Mouse (Mus musculus) midbrain, embryonic 14.5 days (tissue): ENCODE data around the gene Rac3. TPM values are rescaled to one million over a fixed set of nuclear protein-coding genes. Genes with fewer than 3 reads are reported as not detected.

Source experiments
- ATAC-seq: fragments of 200-750 bp; cut with Nextera tagmentation; 2 replicates; pipeline ENCODE4 v1.8.0; 2017; ENCODE audit warnings: moderate number of reproducible peaks, moderate library complexity; ENCODE audit not compliant: low FRiP score, low TSS enrichment
- DNase-seq: peaks from one replicate; pipeline ENCODE4 v3.0.0-alpha.2; 2015
- H3K27ac ChIP-seq: fragments of 300-500 bp; sonication (generic); replicated peaks from 2 replicates; pipeline ENCODE4 v1.5.1; 2014; ENCODE audit warnings: mild to moderate bottlenecking, low read depth, low read length, moderate library complexity
- H3K27me3 ChIP-seq: fragments of 300-500 bp; sonication (generic); 2 replicates; pipeline ENCODE4 v1.6.1; 2014; ENCODE audit warnings: low read length, control low read depth, mixed read lengths; ENCODE audit not compliant: control insufficient read depth, insufficient read depth
- H3K36me3 ChIP-seq: fragments of 300-500 bp; sonication (generic); 2 replicates; pipeline ENCODE4 v1.6.1; 2014; ENCODE audit warnings: low read length, control low read depth; ENCODE audit not compliant: control insufficient read depth, insufficient read depth
- H3K4me1 ChIP-seq: fragments of 300-500 bp; sonication (generic); 2 replicates; pipeline ENCODE4 v1.6.1; 2014; ENCODE audit warnings: mild to moderate bottlenecking, antibody characterized with exemption, low read length, control low read depth; ENCODE audit not compliant: control insufficient read depth, insufficient read depth
- H3K4me2 ChIP-seq: fragments of 300-500 bp; sonication (generic); 2 replicates; pipeline ENCODE4 v1.6.1; 2014; ENCODE audit warnings: mild to moderate bottlenecking, low read length, moderate library complexity
- H3K4me3 ChIP-seq: fragments of 300-500 bp; sonication (generic); replicated peaks from 2 replicates; pipeline ENCODE4 v1.5.1; 2014; ENCODE audit warnings: low read depth, low read length
- H3K9ac ChIP-seq: fragments of 300-500 bp; sonication (generic); replicated peaks from 2 replicates; pipeline ENCODE4 v1.6.1; 2014; ENCODE audit warnings: mild to moderate bottlenecking, low read length, moderate library complexity
- H3K9me3 ChIP-seq: fragments of 300-500 bp; sonication (generic); 2 replicates; pipeline ENCODE4 v1.6.1; 2016; ENCODE audit warnings: low read length, control low read depth, mixed read lengths; ENCODE audit not compliant: control insufficient read depth
- WGBS: fragments of 180-500 bp; shearing (Covaris S2); extraction: QIAGEN DNeasy Blood & Tissue Kit; methylation state at CpG from one replicate; pipeline ENCODE4 v1.1.7; 2014; 5-methylcytosine and 5-hydroxymethylcytosine counted together
- polyA plus RNA-seq: library from polyadenylated mRNA; unstranded; fragments of >200 nt; fragmentation: Nextera tagmentation; extraction: Ambion mirVana; gene quantifications from 2 replicates; pipeline ENCODE4 v1.2.1, GENCODE M21; 2014

Rac3 gene
- polyA plus RNA-seq, 1 experiment from 2014 or later = 113 TPM

GRCm38 (mm10) chr11:120772749-120773148, 51.5 kb downstream of the Rac3 start:
- Histone ChIP-seq H3K4me2 (no peak overlapping the region), H3K4me3 (no peak overlapping the region), H3K9ac (no peak overlapping the region), H3K4me1 (no peaks in the 10 kb centered on the region), H3K27ac (no peak overlapping the region), H3K27me3 (no peaks in the 10 kb centered on the region), H3K36me3 (no peaks in the 10 kb centered on the region), H3K9me3 (no peaks in the 10 kb centered on the region)
- WGBS = 83% methylated on average over 3 of the region's 3 CpGs
- DNase-seq (no peak), ATAC-seq (no peak)

Other genes with a start within 250 kb of the Rac3 start
- gene Mrpl12, start 236.9 kb upstream of the Rac3 start, polyA plus RNA-seq = 113 and 151 TPM in 2 replicates
- gene Slc25a10, start 229.6 kb upstream of the Rac3 start, polyA plus RNA-seq = 23.6 and 28.4 TPM in 2 replicates
- gene Gcgr, start 190.8 kb upstream of the Rac3 start, polyA plus RNA-seq = 0.18 and 0.21 TPM in 2 replicates
- 268 and 318 TPM in 2 replicates for gene Mcrip1, start 171.7 kb upstream of the Rac3 start, polyA plus RNA-seq
- not detected in 2 replicates for gene Ppp1r27, start 170.3 kb upstream of the Rac3 start, polyA plus RNA-seq
- gene P4hb, start 148.2 kb upstream of the Rac3 start, polyA plus RNA-seq = 241 and 300 TPM in 2 replicates
- 353 and 438 TPM in 2 replicates for gene Arhgdia, start 139.8 kb upstream of the Rac3 start, polyA plus RNA-seq
- 277 and 282 TPM in 2 replicates for gene Alyref, start 123.1 kb upstream of the Rac3 start, polyA plus RNA-seq
- gene Anapc11, start 123.0 kb upstream of the Rac3 start, polyA plus RNA-seq = 210 and 266 TPM in 2 replicates
- gene Npb, start 113.0 kb upstream of the Rac3 start, polyA plus RNA-seq = 0.77 and 0.82 TPM in 2 replicates
- gene Pcyt2, start 103.5 kb upstream of the Rac3 start, polyA plus RNA-seq = 148 and 181 TPM in 2 replicates
- 38.4 and 39.5 TPM in 2 replicates for gene Sirt7, start 96.2 kb upstream of the Rac3 start, polyA plus RNA-seq
- gene Mafg, start 87.9 kb upstream of the Rac3 start, polyA plus RNA-seq = 37.4 and 42.5 TPM in 2 replicates
- gene Pycr1, start 77.7 kb upstream of the Rac3 start, polyA plus RNA-seq = 17.0 and 18.5 TPM in 2 replicates
- 0.51 and 1.5 TPM in 2 replicates for gene Myadml2, start 73.3 kb upstream of the Rac3 start, polyA plus RNA-seq
- gene Notum, start 60.3 kb upstream of the Rac3 start, polyA plus RNA-seq = 0.59 and 1.3 TPM in 2 replicates
- gene Aspscr1, start 48.5 kb upstream of the Rac3 start, polyA plus RNA-seq = 136 and 141 TPM in 2 replicates
- gene Cenpx, start 7.7 kb upstream of the Rac3 start, polyA plus RNA-seq = 99.1 and 105 TPM in 2 replicates
- gene Lrrc45, start 7.5 kb upstream of the Rac3 start, polyA plus RNA-seq = 50.4 and 72.1 TPM in 2 replicates
- gene Dcxr, start 5.8 kb downstream of the Rac3 start, polyA plus RNA-seq = 6.0 and 8.6 TPM in 2 replicates
- gene Cbr2, start 10.6 kb downstream of the Rac3 start, polyA plus RNA-seq = 0.51 TPM in 1 of 2 replicates, not detected in the other
- 2.0 and 2.2 TPM in 2 replicates for gene Hmga1b, start 41.3 kb downstream of the Rac3 start, polyA plus RNA-seq
- gene Rfng, start 62.7 kb downstream of the Rac3 start, polyA plus RNA-seq = 83.9 and 102 TPM in 2 replicates
- gene Gps1, start 62.8 kb downstream of the Rac3 start, polyA plus RNA-seq = 303 and 316 TPM in 2 replicates
- gene Dus1l, start 74.9 kb downstream of the Rac3 start, polyA plus RNA-seq = 39.4 and 48.0 TPM in 2 replicates
- 120 and 124 TPM in 2 replicates for gene Fasn, start 103.1 kb downstream of the Rac3 start, polyA plus RNA-seq
- 5.5 and 7.0 TPM in 2 replicates for gene Ccdc57, start 211.4 kb downstream of the Rac3 start, polyA plus RNA-seq
- 3.4 and 4.8 TPM in 2 replicates for gene Slc16a3, start 227.0 kb downstream of the Rac3 start, polyA plus RNA-seq